Mouse (Mus musculus): ENCODE results near the gene Dnajc15. TPM values are rescaled to one million over a fixed set of nuclear protein-coding genes. Genes with fewer than 3 reads are reported as not detected.

Dnajc15 gene
- 16.1 and 23.1 TPM in 2 replicates for polyA plus RNA-seq (2012; rRNA removed)

GRCm38 (mm10) chr14:77874304-77875241 is at the start of gene Dnajc15:
Gene Dnajc15 (minus strand): TSS chr14:77875125.

DNA sequence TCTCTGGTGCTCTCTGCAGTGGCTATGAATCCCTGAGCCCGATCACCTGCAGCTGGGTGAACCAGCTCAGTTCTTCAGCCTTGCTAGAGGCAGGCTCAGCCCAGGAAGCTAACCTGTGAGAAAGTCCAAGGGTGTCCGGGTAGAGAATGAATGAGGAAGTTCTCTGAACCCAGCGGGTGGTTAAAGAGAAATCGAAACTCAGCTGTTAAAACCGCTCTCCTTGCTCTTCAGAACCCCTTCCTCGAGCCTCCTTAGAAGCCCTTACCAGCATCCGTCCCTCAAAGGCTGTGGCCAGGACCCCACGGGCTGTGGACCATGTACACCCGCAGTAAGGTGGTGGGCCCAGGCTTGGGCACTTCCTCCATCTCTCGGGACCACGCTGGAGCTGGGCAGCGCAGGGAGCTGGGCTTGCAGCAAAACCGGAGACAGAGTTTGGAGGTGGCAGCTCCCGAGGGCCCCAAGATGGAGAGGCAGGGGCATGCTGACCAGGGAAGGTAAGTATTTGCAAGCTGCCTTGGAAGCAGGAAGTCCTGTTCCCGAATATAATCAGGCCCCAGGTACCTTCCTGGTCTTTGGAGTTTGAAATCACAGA is 29.3 kb upstream of the Dnajc15 start, which contains the start of gene Epsti1:
Gene Epsti1, plus strand, starts transcription at position 69 of the 592 bp plus-strand sequence.

Other genes with a start within 250 kb of the Dnajc15 start
- 0.43 and 0.53 TPM in 2 replicates for gene Epsti1, start 29.1 kb upstream of the Dnajc15 start, polyA plus RNA-seq (2012; rRNA removed)
- gene Fam216b, start 213.9 kb upstream of the Dnajc15 start, polyA plus RNA-seq (2012; rRNA removed): 1.1 and 2.1 TPM in 2 replicates